Mouse (Mus musculus) splenic B cell, adult 2 months (primary cell): ENCODE results near the gene Pnp.
"Not testable (repeated sequence)": the region's sequence is repeated elsewhere in the genome, so short reads cannot be mapped to it uniquely, and the experiment has no call there.

ENCODE experiments used
- DNase-seq: peaks from one replicate; pipeline ENCODE4 v3.0.0-alpha.2; 2011; ENCODE audit warnings: low read depth, low spot score
- H3K27me3 ChIP-seq: 2 replicates; pipeline ENCODE4 v1.6.1; 2012; ENCODE audit warnings: mild to moderate bottlenecking, low read length, moderate library complexity, mixed read lengths; ENCODE audit not compliant: control insufficient read depth, poor library complexity, insufficient read depth, severe bottlenecking
- H3K36me3 ChIP-seq: 2 replicates; pipeline ENCODE4 v1.6.1; 2012; ENCODE audit warnings: mild to moderate bottlenecking, low read length, moderate library complexity, mixed read lengths; ENCODE audit not compliant: control insufficient read depth, poor library complexity, insufficient read depth, severe bottlenecking

The Pnp gene

GRCm38 (mm10) chr14:50911356-50911755, 19.5 kb upstream of the Pnp start:
- H3K27me3 ChIP-seq = no peaks in the 10 kb centered on the region
- peaks cover 7% of the 10 kb centered on the region; the same call in 1 of the 2 replicates for H3K36me3 ChIP-seq
- DNase-seq = no peak

- peaks cover 14% of the 10 kb centered on the region for H3K36me3 ChIP-seq
- DNase-seq, H3K27me3 ChIP-seq: not testable (repeated sequence)
Measured at GRCm38 (mm10) chr14:50923437-50923836, 7.4 kb upstream of the Pnp start.

- Histone ChIP-seq H3K27me3 (no peaks in the 10 kb centered on the region), H3K36me3 (peaks cover 17% of the 10 kb centered on the region)
- peak; percentile 99 for DNase-seq
Measured at GRCm38 (mm10) chr14:50924281-50925064, 6.4 kb upstream of the Pnp start, which contains the start of the genes Osgep and Apex1. Gene Osgep (minus strand): TSS chr14:50924893. Gene Apex1 (plus strand): TSS chr14:50924968.

- peaks cover 15% of the 10 kb centered on the region for H3K36me3 ChIP-seq
- DNase-seq = peak; percentile 34
- H3K27me3 ChIP-seq = no peaks in the 10 kb centered on the region
Measured at GRCm38 (mm10) chr14:50925111-50925920, 5.6 kb upstream of the Pnp start.

- DNase-seq = no peak
- Histone ChIP-seq H3K36me3 (peaks cover 15% of the 10 kb centered on the region), H3K27me3 (no peaks in the 10 kb centered on the region)
Measured at GRCm38 (mm10) chr14:50927366-50927765, 3.5 kb upstream of the Pnp start.

- peak; percentile 84 for DNase-seq
- peaks cover 15% of the 10 kb centered on the region for H3K36me3 ChIP-seq
- H3K27me3 ChIP-seq = no peaks in the 10 kb centered on the region
Measured at GRCm38 (mm10) chr14:50929951-50930350, 931 bp upstream of the Pnp start.

- DNase-seq = peak; percentile 90
- Histone ChIP-seq H3K27me3 (no peaks in the 10 kb centered on the region), H3K36me3 (peaks cover 15% of the 10 kb centered on the region)
Measured at GRCm38 (mm10) chr14:50930377-50930753, 517 bp upstream of the Pnp start.

- peak; percentile 47 for DNase-seq
- H3K36me3 ChIP-seq = peaks cover 15% of the 10 kb centered on the region
- H3K27me3 ChIP-seq = no peaks in the 10 kb centered on the region
Measured at GRCm38 (mm10) chr14:50931493-50932020, 675 bp downstream of the Pnp start.

- Histone ChIP-seq H3K36me3 (no peaks in the 10 kb centered on the region), H3K27me3 (no peaks in the 10 kb centered on the region)
- no peak for DNase-seq
Measured at GRCm38 (mm10) chr14:50936649-50937048, 5.8 kb downstream of the Pnp start.

- no peaks in the 10 kb centered on the region for H3K27me3 ChIP-seq
- no peak for DNase-seq
Measured at GRCm38 (mm10) chr14:50938119-50938908, 7.4 kb downstream of the Pnp start.

GRCm38 (mm10) chr14:50938940-50939339, 8.1 kb downstream of the Pnp start:
- peak; percentile 42 for DNase-seq

More at GRCm38 (mm10) chr14:50938119-50938908, 7.4 kb downstream of the Pnp start:
- H3K36me3 ChIP-seq = no peaks in the 10 kb centered on the region

GRCm38 (mm10) chr14:50943932-50944667, 13.2 kb downstream of the Pnp start, which contains the start of gene Gm49342:
Gene Gm49342 (plus strand): TSS chr14:50944517.
- no peaks in the 10 kb centered on the region for H3K36me3 ChIP-seq
- no peaks in the 10 kb centered on the region for H3K27me3 ChIP-seq
- DNase-seq = peak; percentile 93

More at GRCm38 (mm10) chr14:50938940-50939339, 8.1 kb downstream of the Pnp start:
- no peaks in the 10 kb centered on the region for H3K36me3 ChIP-seq
- H3K27me3 ChIP-seq = no peaks in the 10 kb centered on the region

GRCm38 (mm10) chr14:50944668-50945033, 13.8 kb downstream of the Pnp start:
- DNase-seq, H3K36me3 ChIP-seq, H3K27me3 ChIP-seq: not testable (repeated sequence)

- H3K36me3 ChIP-seq, H3K27me3 ChIP-seq, DNase-seq: not testable (repeated sequence)
Measured at GRCm38 (mm10) chr14:50945081-50945480, 14.2 kb downstream of the Pnp start.
